Mouse (Mus musculus) liver, adult (tissue): Measurements from ENCODE around the gene Pigz.

Experiments
- GATA4 ChIP-seq: IDR thresholded peaks from 2 replicates; pipeline ENCODE4 v1.6.1; 2014; ENCODE audit warnings: mild to moderate bottlenecking, low read length; ENCODE audit not compliant: insufficient replicate concordance

Pigz gene

GRCm38 (mm10) chr16:31947333-31947732 is 13.7 kb downstream of the Pigz start:
- no peak for TF ChIP-seq GATA4

DNA sequence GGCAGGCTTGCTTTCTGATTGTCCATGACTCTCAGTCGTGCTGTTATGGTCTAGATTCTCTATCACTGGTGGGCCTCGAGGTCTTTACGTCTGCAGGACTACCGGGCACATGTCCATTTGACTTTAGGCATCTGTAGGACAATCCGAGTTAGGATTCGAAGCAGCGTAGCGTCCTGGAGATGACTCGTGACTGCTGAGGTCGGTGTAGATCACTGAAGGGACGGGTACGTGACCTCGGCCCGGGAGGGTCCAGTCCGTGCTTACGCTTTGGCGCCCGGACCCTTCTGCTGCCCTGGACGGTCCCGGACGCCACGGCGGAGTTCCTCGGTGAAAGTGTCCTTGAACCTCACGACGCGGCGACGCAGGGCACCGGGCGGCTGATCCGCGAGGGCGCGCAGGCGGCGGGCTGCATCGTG is 14.3 kb downstream of the Pigz start:
- no peak for TF ChIP-seq GATA4

- peak; percentile 32; the same call in 1 of the 2 replicates for TF ChIP-seq GATA4
Observed at GRCm38 (mm10) chr16:31948345-31948774, 14.7 kb downstream of the Pigz start, which contains the start of the genes 0610012G03Rik and Ncbp2. Gene 0610012G03Rik, minus strand, starts transcription at chr16:31948494. Gene Ncbp2, plus strand, starts transcription at chr16:31948513.

DNA sequence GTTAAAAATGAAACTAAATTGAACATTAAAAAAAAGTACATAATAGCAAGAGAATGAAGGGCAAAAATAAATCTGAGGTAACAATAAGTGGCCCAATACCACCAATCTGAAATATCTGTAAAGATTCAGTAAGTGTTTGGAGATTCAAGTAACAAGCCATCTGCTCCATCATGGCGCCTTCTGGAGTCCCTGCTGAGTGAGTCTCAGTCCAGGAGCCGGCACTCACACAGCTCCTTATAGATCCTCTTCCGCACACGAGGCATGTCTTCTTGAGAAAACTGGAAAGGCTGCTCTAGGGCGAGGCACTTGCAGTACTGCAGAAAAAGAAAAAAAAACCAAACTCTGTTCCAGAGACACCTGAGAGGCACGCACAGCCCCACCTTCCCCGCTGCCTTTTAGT is 29.6 kb downstream of the Pigz start:
- no peak for TF ChIP-seq GATA4

DNA sequence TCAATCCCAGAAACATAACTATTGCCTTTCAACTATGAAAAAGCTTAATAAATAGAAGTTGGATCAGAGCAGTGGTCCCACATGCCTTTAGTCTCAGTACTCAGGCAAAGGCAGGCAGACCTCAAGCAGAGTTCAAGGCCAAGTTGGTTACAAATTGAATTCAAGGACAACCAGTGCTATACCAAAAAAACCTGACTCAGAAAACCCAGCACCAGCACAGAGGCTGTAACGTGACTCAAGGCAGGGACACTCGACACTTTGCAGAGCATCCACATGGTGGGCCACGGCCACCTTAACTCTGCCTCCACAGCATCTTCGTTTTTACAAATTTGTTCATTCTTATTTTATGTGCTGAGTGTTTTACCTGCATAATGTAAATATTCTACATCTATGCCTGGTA is 41.6 kb downstream of the Pigz start:
- no peak for TF ChIP-seq GATA4

GRCm38 (mm10) chr16:31979501-31979900 is 45.9 kb downstream of the Pigz start:
- TF ChIP-seq GATA4: no peak

GRCm38 (mm10) chr16:31980946-31981345 is 47.3 kb downstream of the Pigz start:
- no peak for TF ChIP-seq GATA4

- no peak for TF ChIP-seq GATA4
Observed at GRCm38 (mm10) chr16:31992039-31992438, 58.4 kb downstream of the Pigz start.

- TF ChIP-seq GATA4: no peak
Observed at GRCm38 (mm10) chr16:31993195-31993594, 59.5 kb downstream of the Pigz start.

DNA sequence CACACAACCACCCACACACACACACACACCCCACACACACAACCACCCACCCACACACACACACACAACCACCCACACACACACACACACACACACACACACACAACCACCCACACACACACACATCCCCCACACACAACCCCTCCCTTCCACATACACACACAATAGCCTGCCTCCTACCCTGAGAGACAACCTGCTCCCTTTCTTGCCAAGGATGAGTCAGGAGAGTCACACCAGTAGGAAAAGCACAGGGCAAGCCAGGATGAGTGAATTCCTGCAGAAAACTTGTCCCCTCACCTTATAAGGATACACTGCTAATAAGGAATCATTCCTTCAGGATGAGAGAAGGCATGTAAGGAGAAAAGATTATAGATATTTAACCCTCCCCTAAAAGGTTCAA is 60.3 kb downstream of the Pigz start:
- TF ChIP-seq GATA4: no peak
